Mouse (Mus musculus) cerebellum, adult 2 months (tissue): Measurements from ENCODE around the gene Zbtb37.
A peak's percentile ranks its signal among the peaks of the same experiment; 100 is the strongest.

Source experiments
- CTCF ChIP-seq: fragments of 200-500 bp; IDR thresholded peaks from 2 replicates; pipeline ENCODE4 v1.5.1; 2011; ENCODE audit warnings: low read depth, mild to moderate bottlenecking, control low read depth, low read length, moderate library complexity, borderline replicate concordance; ENCODE audit not compliant: insufficient read depth
- POLR2A ChIP-seq: fragments of 200-500 bp; IDR thresholded peaks from 2 replicates; pipeline ENCODE4 v1.6.1; 2011; ENCODE audit warnings: low read length, control low read depth, borderline replicate concordance; ENCODE audit not compliant: insufficient read depth

DNA sequence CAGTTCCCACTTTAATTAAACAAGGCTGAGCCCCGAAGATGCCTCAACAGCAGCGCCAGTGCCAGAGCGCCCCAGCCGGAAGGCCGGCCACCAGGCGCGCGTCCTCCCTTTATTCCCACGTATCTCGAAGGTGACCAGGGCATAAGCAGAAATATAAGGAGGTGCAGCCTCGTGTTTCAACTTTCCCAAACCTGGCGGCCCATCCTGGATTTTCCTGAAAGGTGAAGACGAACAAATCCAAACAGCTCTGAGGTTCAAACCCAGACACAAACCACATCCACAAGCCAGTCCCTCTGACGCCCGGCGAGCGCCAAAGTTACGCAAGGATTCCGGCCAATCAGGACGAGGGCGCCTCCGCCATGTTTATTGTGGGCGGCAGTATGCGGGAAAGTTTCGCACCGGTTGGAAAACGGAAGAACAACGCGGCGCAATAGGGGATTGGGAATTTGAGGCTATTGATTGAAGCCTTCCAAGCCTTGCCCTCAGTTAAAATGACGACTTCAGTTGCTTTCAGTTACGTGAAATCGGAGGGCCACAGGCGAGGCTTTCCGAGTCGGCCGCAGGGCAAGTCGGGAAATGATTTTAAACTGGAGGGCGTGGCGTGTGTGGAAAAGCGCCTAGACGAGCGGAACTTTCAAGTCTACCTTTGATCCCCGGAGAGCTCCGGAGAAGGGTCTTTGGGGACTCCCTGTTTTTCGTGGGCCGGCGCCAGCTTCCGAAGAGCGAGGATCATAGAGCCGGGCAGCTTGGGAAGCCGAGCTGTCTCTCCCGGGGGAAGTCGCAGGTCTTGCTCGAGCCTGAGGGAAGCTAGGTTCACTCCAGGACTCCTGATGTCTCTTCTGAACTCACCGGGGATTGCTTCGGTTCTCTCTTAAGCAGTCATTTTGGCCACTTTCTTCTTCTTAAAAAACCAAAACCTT, 36.0 kb upstream of the Zbtb37 start, which contains the start of the genes Dars2 and Cenpl:
- TF ChIP-seq CTCF (no peak), POLR2A (peak; percentile 69; the same call in 1 of the 2 replicates)
